8 mouse cellular contexts compared by ENCODE assay signal in the genomic region with DNA sequence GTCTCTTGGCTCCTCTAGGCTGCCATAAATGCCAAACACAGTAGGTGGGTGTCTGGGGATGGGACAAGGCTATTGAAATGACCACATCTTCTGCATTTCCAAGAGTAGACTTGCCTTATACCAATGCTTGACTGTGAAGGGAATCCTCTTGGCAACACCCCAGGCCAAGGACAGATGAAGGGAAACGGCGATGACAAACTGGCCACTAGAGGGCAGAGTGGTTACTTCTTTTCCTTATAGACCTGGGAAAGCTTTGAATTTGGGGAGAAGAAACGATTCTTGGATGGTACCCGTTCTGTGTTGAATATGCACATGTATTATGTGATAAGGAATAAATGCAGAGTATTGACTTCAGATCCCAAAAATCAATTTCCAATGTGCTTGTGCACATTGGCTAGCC. TPM values are rescaled to one million over a fixed set of nuclear protein-coding genes. Genes with fewer than 3 reads are reported as not detected.
A peak's percentile ranks its signal among the peaks of the same experiment; 100 is the strongest.
DNase-seq lines count a peak whose midpoint lies in the region; ATAC-seq and TF ChIP-seq lines count a peak whose summit lies in the region.

No protein-coding gene starts in this region.

- TF ChIP-seq EP300 in heart, adult 2 months (IDR thresholded peaks at IDR 0.05; ENCODE audit: insufficient read depth, low read depth, low read length): no peak
- no peak for TF ChIP-seq EP300 in stomach, postnatal 0 days (optimal IDR thresholded peaks at IDR 0.05)

- H3K4me1 ChIP-seq in heart, adult 2 months (ENCODE audit: control insufficient read depth, insufficient read depth, low read length): no peaks in the 10 kb centered on the region
- H3K4me1 ChIP-seq in heart, embryonic 11.5 days (ENCODE audit: control insufficient read depth, insufficient read depth, low read length): no peaks in the 10 kb centered on the region
- 0 out of 2 replicates have a peak, but pooled peaks cover 3% of the 10 kb centered on the region for H3K4me1 ChIP-seq in midbrain, embryonic 14.5 days (ENCODE audit: control insufficient read depth, insufficient read depth, low read length)
- H3K4me1 ChIP-seq in stomach, postnatal 0 days (replicated peaks; ENCODE audit: control insufficient read depth, insufficient read depth): no peaks in the 10 kb centered on the region

- WGBS in heart, adult 2 months: 6% methylated on average over 4 of the region's 4 CpGs
- 11% methylated on average over 4 of the region's 4 CpGs for WGBS in heart, embryonic 11.5 days (ENCODE audit: insufficient replicate concordance)
- 2% methylated on average over 4 of the region's 4 CpGs for WGBS in midbrain, embryonic 14.5 days
- WGBS in stomach, postnatal 0 days: 5% methylated on average over 4 of the region's 4 CpGs

- no peaks in the 10 kb centered on the region for H3K79me2 ChIP-seq in heart, adult 2 months (replicated peaks; ENCODE audit: control insufficient read depth, insufficient read depth, low read length)

- no peaks in the 10 kb centered on the region for H3K36me3 ChIP-seq in heart, adult 2 months (ENCODE audit: control insufficient read depth, insufficient read depth, low read length)
- no peaks in the 10 kb centered on the region for H3K36me3 ChIP-seq in heart, embryonic 11.5 days (ENCODE audit: control insufficient read depth, insufficient read depth, low read length)
- no peaks in the 10 kb centered on the region for H3K36me3 ChIP-seq in midbrain, embryonic 14.5 days (ENCODE audit: control insufficient read depth, insufficient read depth, low read length)
- no peaks in the 10 kb centered on the region for H3K36me3 ChIP-seq in stomach, postnatal 0 days (ENCODE audit: control insufficient read depth, insufficient read depth, low read length)

- no peak overlapping the region for H3K9ac ChIP-seq in heart, adult 2 months (ENCODE audit: low read depth, low read length)
- H3K9ac ChIP-seq in heart, embryonic 11.5 days (ENCODE audit: low read depth, low read length): no peak overlapping the region
- H3K9ac ChIP-seq in midbrain, embryonic 14.5 days (replicated peaks; ENCODE audit: low read length): no peak overlapping the region
- H3K9ac ChIP-seq in stomach, postnatal 0 days (ENCODE audit: low read length): no peak overlapping the region

- no peak overlapping the region for H3K4me2 ChIP-seq in heart, embryonic 11.5 days
- no peak overlapping the region for H3K4me2 ChIP-seq in midbrain, embryonic 14.5 days (ENCODE audit: low read length)
- H3K4me2 ChIP-seq in stomach, postnatal 0 days (replicated peaks; ENCODE audit: low read depth): no peak overlapping the region

- H3K27me3 ChIP-seq in heart, adult 2 months (ENCODE audit: control insufficient read depth, insufficient read depth, low read length): no peaks in the 10 kb centered on the region; the same call in 1 of the 2 replicates
- H3K27me3 ChIP-seq in heart, embryonic 11.5 days (ENCODE audit: control insufficient read depth, insufficient read depth, low read length): no peaks in the 10 kb centered on the region
- no peaks in the 10 kb centered on the region for H3K27me3 ChIP-seq in midbrain, embryonic 14.5 days (ENCODE audit: control insufficient read depth, insufficient read depth, low read length)
- no peaks in the 10 kb centered on the region for H3K27me3 ChIP-seq in stomach, postnatal 0 days (ENCODE audit: control insufficient read depth, insufficient read depth, low read length)

- no peak for TF ChIP-seq POLR2A in heart, adult 2 months (IDR thresholded peaks at IDR 0.05; ENCODE audit: insufficient read depth, low read depth, low read length)

- no peak for ATAC-seq in heart, embryonic 11.5 days (replicated peaks; ENCODE audit: insufficient number of reproducible peaks, low FRiP score, low TSS enrichment)
- no peak for ATAC-seq in midbrain, embryonic 14.5 days (ENCODE audit: low FRiP score, low TSS enrichment)
- ATAC-seq in stomach, postnatal 0 days (ENCODE audit: low FRiP score, low TSS enrichment): 0 out of 2 replicates have a peak, but pooled peaks have one; percentile 18

- no peak overlapping the region for H3K27ac ChIP-seq in heart, adult 2 months
- H3K27ac ChIP-seq in heart, embryonic 11.5 days (ENCODE audit: low read depth, low read length): no peak overlapping the region
- H3K27ac ChIP-seq in midbrain, embryonic 14.5 days (replicated peaks; ENCODE audit: low read depth, low read length): no peak overlapping the region
- no peak overlapping the region for H3K27ac ChIP-seq in stomach, postnatal 0 days (replicated peaks)

- H3K4me3 ChIP-seq in heart, adult 2 months: no peak overlapping the region
- H3K4me3 ChIP-seq in heart, embryonic 11.5 days (ENCODE audit: low read depth, low read length): no peak overlapping the region
- H3K4me3 ChIP-seq in midbrain, embryonic 14.5 days (replicated peaks; ENCODE audit: low read depth, low read length): no peak overlapping the region
- no peak overlapping the region for H3K4me3 ChIP-seq in stomach, postnatal 0 days (ENCODE audit: low read depth, low read length)

- TF ChIP-seq CTCF in heart, adult 2 months (IDR thresholded peaks at IDR 0.05): peak; percentile 86
- TF ChIP-seq CTCF in stomach, postnatal 0 days (IDR thresholded peaks at IDR 0.05; ENCODE audit: low read depth): peak; percentile 88

- intact Hi-C loops in heart, adult 2 months (cut with DNase I): loop anchor here (1.0 to 10.0 kb wide), 3 partner anchors 117 to 511 kb away; no protein-coding TSS in a partner anchor
- intact Hi-C loops in heart, postnatal 14 days (cut with DNase I): loop anchor here (1.0 to 5.0 kb wide), 3 partner anchors 119 to 513 kb away; no protein-coding TSS in a partner anchor

- H3K9me3 ChIP-seq in heart, embryonic 11.5 days (replicated peaks; ENCODE audit: control insufficient read depth, low read length): no peaks in the 10 kb centered on the region
- no peaks in the 10 kb centered on the region for H3K9me3 ChIP-seq in midbrain, embryonic 14.5 days (ENCODE audit: control insufficient read depth, low read length)
- H3K9me3 ChIP-seq in stomach, postnatal 0 days (ENCODE audit: control insufficient read depth, low read length): no peaks in the 10 kb centered on the region

- peak; percentile 30 to 49 for DNase-seq in heart, adult 2 months
- peak; percentile 83 for DNase-seq in adrenal gland, postnatal 14 days
- DNase-seq in embryo, embryonic 9.5 days (ENCODE audit: extremely low spot score): peak; percentile 62
- DNase-seq in heart, postnatal 14 days: peak; percentile 65 to 81
- peak; percentile 50 to 66 for DNase-seq in layer of hippocampus, postnatal 36 days
- peak; percentile 91 for DNase-seq in midbrain, embryonic 14.5 days
- peak; percentile 59 for DNase-seq in stomach, postnatal 0 days (ENCODE audit: low spot score)

RNA-seq across cellular contexts. Expression of gene Cacng5, which starts 50.8 kb away (rescaled TPM):
- total RNA-seq in heart, adult 2 months (2021): not detected
- polyA plus RNA-seq in heart, adult 2 months (2012; rRNA removed): 0.03 and 0.06 TPM in 2 replicates
- not detected in 2 replicates for polyA plus RNA-seq in heart, embryonic 11.5 days (2014; fragmentation: Nextera tagmentation; extraction: Ambion mirVana)
- total RNA-seq in adrenal gland, postnatal 14 days (2021): 0.33 and 0.60 TPM in 2 replicates
- under 1 TPM; 0.10 to 0.22 TPM for total RNA-seq in heart, postnatal 14 days (2021)
- 10 to 100 TPM; 12.0 to 12.1 TPM for total RNA-seq in layer of hippocampus, postnatal 36 days (2021)
- polyA plus RNA-seq in midbrain, embryonic 14.5 days (2014; fragmentation: Nextera tagmentation; extraction: Ambion mirVana): 7.6 and 8.4 TPM in 2 replicates
- polyA plus RNA-seq in stomach, postnatal 0 days (2015; fragmentation: Nextera tagmentation; extraction: Ambion mirVana): 0.17 and 0.21 TPM in 2 replicates

Comparison
In these comparisons a context has a peak if more than half of its experiments do, and no peak if none do; other contexts are left out.
1. DNase-seq: peak in every context shown above with its lines; median percentile 91 in midbrain, embryonic 14.5 days; 83 in adrenal gland, postnatal 14 days; 73 in heart, postnatal 14 days; 62 in embryo, embryonic 9.5 days; 59 in stomach, postnatal 0 days; 58 in layer of hippocampus, postnatal 36 days; 40 in heart, adult 2 months.